Mouse (Mus musculus): ENCODE data around the gene Scaper. TPM values are rescaled to one million over a fixed set of nuclear protein-coding genes. Genes with fewer than 3 reads are reported as not detected.

Scaper gene
- 10 to 100 TPM; 22.1 to 25.3 TPM for total RNA-seq (2023)

DNA sequence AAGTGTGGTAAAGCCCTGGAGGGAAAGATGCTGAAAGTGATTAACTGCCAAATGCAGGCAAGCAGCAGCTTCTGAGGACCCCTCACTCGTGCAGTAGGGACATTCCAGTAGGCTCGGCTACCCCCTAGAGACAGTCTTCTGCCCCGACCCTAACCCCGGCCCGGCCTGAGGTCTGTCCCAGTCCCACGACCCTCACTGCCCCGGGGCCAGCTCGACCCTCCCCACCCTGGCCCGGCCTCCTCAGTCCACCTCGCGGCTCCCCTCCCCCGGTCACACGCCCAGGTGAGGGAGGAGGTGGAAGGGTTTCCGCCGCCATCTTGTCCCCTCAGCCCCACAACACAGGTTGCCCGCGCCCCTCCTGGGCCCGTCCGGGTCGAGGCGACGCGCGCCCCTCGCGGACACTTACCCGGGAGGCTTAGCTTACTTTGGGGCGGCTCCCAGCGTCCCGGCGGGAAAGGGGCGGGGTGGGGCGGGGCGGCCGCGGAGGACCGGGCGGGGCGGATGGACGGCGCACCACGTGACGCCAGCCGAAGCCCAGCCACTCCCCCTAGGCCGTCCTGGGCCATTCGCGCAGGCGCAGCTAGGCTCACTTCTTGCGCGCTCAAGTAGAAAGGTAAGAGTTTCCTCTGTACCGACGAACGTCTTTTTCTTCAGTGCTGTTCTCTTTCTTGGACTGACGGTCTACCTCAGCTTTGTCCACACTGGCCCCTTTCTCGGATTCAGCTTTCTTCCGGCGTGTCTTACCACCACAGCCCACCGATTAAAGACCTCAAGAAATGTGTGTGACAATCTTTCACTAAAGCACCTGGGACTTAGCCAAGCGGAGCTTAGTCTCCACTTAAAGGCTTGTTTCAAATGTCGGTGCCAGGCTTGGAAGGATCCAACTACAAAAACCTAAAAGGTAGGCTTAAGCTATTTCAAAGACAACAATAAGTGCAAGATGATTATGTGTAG is at the start of gene Scaper:
Gene Scaper (minus strand): TSS at position 456 of the 954 bp plus-strand sequence.

DNA sequence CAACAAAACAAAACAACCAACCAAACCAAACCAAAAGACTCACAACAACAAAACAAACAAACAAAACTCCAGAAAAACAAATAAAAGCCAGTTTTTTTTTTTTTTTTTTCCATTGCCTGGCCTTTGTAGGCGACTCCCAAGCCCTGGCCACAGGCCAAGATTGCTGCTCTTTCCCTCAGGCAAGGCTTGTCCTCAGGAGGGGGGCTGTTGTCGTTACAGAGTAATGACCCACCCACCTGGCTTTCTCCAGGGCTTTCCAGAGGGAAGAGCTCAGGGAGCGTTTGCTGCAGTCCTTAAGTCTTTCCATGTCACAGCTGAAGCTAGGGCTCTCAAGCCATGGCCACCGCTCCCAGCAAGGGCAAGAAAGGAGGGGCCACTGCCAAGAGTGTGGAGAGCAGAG is 399.5 kb downstream of the Scaper start, which contains the start of gene Isl2:
Gene Isl2 (plus strand): TSS at position 296 of the 400 bp plus-strand sequence.

DNA sequence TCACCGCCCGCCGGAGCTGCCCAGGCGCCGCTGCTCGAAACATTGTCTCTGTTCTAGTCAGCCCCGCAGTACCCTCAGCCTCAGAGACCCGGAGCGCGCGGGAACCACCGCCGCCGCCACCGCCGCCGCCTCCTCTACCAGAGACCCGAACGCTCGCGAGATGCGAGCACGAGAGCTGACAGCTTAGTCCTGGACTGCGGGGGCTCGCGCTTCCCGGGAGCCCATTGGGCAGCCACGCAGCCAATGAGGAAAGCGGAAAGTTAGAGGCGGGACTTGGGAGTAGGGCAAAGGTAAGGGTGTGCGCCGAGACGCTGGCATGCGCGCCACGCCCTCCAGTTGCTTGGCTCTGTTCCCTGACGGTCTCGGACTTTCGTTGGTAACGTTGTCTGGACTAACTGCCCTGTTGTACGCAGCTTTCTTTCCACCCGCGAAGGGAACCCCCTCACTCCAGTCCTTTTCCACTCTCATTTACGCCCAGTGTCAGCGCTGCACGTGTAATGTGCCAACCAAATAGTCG is 425.8 kb downstream of the Scaper start, which contains the start of gene Etfa:
Gene Etfa (minus strand): TSS at position 217 of the 517 bp plus-strand sequence.

Other genes starting within 250 kb of the Scaper start
- gene 4930563M21Rik, start 72.4 kb upstream of the Scaper start, total RNA-seq (2023), result not detected
- gene Rcn2, start 103.7 kb upstream of the Scaper start, total RNA-seq (2023), result 10 to 100 TPM in 1 of 2 experiments, 1 to 10 TPM in 1; 8.3 to 10.1 TPM
- 100 to 1,000 TPM; 282 to 319 TPM for gene Pstpip1, start 151.8 kb upstream of the Scaper start, total RNA-seq (2023)
- gene Tspan3, start 227.4 kb upstream of the Scaper start, total RNA-seq (2023), result 1 to 10 TPM; 5.5 to 6.9 TPM

All from neutrophil, adult 83 days (primary cell).